Mouse (Mus musculus) liver, embryonic 15.5 days (tissue): ENCODE measurements around the gene Gls2. TPM values are rescaled to one million over a fixed set of nuclear protein-coding genes. Genes with fewer than 3 reads are reported as not detected.

ENCODE experiments used
- ATAC-seq: fragments of 200-750 bp; cut with Nextera tagmentation; 2 replicates; pipeline ENCODE4 v1.8.0; 2017; ENCODE audit warnings: moderate number of reproducible peaks, mild to moderate bottlenecking, moderate library complexity; ENCODE audit not compliant: insufficient read depth
- H3K27ac ChIP-seq: fragments of 300-500 bp; sonication (generic); replicated peaks from 2 replicates; pipeline ENCODE4 v1.5.1; 2015; ENCODE audit warnings: mild to moderate bottlenecking, inconsistent platforms
- H3K27me3 ChIP-seq: fragments of 300-500 bp; sonication (generic); 2 replicates; pipeline ENCODE4 v1.6.1; 2015; ENCODE audit warnings: mild to moderate bottlenecking, inconsistent platforms
- H3K36me3 ChIP-seq: fragments of 300-500 bp; sonication (generic); replicated peaks from 2 replicates; pipeline ENCODE4 v1.6.1; 2015; ENCODE audit warnings: moderate library complexity, mild to moderate bottlenecking, inconsistent platforms
- H3K4me1 ChIP-seq: fragments of 300-500 bp; sonication (generic); replicated peaks from 2 replicates; pipeline ENCODE4 v1.6.1; 2015; ENCODE audit warnings: inconsistent platforms
- H3K4me2 ChIP-seq: fragments of 300-500 bp; sonication (generic); 2 replicates; pipeline ENCODE4 v1.6.1; 2015; ENCODE audit warnings: moderate library complexity, mild to moderate bottlenecking, inconsistent platforms
- H3K4me3 ChIP-seq: fragments of 300-500 bp; sonication (generic); replicated peaks from 2 replicates; pipeline ENCODE4 v1.5.1; 2015; ENCODE audit warnings: mild to moderate bottlenecking, inconsistent platforms
- H3K9ac ChIP-seq: fragments of 300-500 bp; sonication (generic); 2 replicates; pipeline ENCODE4 v1.6.1; 2015; ENCODE audit warnings: moderate library complexity, mild to moderate bottlenecking, inconsistent platforms
- H3K9me3 ChIP-seq: fragments of 300-500 bp; sonication (generic); replicated peaks from 2 replicates; pipeline ENCODE4 v1.6.1; 2016; ENCODE audit warnings: inconsistent platforms
- WGBS: fragments of 180-500 bp; shearing (Covaris S2); methylation state at CpG from one replicate; pipeline ENCODE4 v1.1.7; 2015; ENCODE audit warnings: mixed read lengths; ENCODE audit not compliant: insufficient replicate concordance; 5-methylcytosine and 5-hydroxymethylcytosine counted together
- polyA plus RNA-seq: library from polyadenylated mRNA; unstranded; fragments of >200 nt; fragmentation: Nextera tagmentation; extraction: Ambion mirVana; gene quantifications from 2 replicates; pipeline ENCODE4 v1.2.1, GENCODE M21; 2015

Gene Gls2
- polyA plus RNA-seq, 1 experiment from 2014 or later, result 10.1 TPM

DNA sequence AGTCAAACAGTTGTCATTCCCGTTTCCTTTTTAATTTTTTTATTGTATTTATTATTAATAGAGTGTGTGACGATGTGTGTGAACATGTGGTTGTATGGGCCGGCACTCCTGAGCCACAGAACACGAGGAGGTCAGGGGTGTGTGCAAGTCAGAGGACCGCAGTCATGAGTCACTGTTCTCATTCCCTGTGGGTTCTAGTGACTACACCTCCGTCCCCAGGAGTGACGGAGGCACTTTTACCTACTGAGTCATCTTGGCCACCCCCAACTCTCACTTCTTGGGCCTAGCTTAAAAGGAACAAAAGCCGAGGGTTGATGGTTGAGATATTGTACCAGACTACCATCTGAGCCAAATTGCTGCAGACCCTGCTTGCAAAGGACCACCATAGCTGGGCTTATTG lies 62.1 kb downstream of the Gls2 start:
- peaks cover 13% of the 10 kb centered on the region for H3K4me1 ChIP-seq
- H3K36me3 ChIP-seq, result peaks cover 19% of the 10 kb centered on the region
- no peak for ATAC-seq
- 73% methylated on average over 8 of the region's 8 CpGs for WGBS
- H3K27me3 ChIP-seq, result no peaks in the 10 kb centered on the region
- no peaks in the 10 kb centered on the region for H3K9me3 ChIP-seq
- no peak overlapping the region for H3K4me3 ChIP-seq
- no peak overlapping the region for H3K9ac ChIP-seq
- H3K4me2 ChIP-seq, result no peak overlapping the region
- H3K27ac ChIP-seq, result no peak overlapping the region

DNA sequence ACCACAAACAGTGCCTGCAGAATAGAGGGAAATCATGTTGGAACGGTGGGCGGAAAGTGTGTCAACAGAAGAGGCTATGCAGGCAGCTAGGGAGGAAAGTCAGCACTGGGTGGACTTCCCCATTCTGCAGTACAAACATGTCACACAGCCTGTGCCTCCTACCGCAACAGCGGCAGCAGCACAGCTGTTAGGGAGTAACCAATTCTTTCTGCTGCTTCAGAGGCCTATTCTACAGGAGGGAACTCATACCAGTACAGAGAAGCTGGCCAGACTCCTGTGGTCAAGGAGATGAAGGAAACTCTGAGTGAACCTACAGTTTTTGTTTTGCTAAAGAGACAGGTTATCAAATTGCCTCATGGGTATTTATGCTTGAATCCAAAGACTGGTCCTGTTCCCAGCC lies 64.7 kb downstream of the Gls2 start:
- WGBS, result 13% methylated on average over 4 of the region's 4 CpGs
- H3K27me3 ChIP-seq, result no peaks in the 10 kb centered on the region
- peak overlapping the region; percentile 30; the same call in 1 of the 2 replicates for H3K27ac ChIP-seq

More for the DNA sequence above, 64.7 kb downstream of the Gls2 start:
- Histone ChIP-seq H3K36me3 (no peaks in the 10 kb centered on the region), H3K4me1 (peaks cover 11% of the 10 kb centered on the region), H3K4me3 (no peak overlapping the region), H3K4me2 (no peak overlapping the region), H3K9me3 (no peaks in the 10 kb centered on the region), H3K9ac (no peak overlapping the region)
- 0 out of 2 replicates have a peak, but pooled peaks have one; percentile 20 for ATAC-seq

Other genes starting within 250 kb of the Gls2 start
- 0.09 and 0.13 TPM in 2 replicates for gene Hsd17b6, start 186.8 kb upstream of the Gls2 start, polyA plus RNA-seq
- 66.9 and 69.3 TPM in 2 replicates for gene Prim1, start 179.3 kb upstream of the Gls2 start, polyA plus RNA-seq
- gene Naca, start 158.9 kb upstream of the Gls2 start, polyA plus RNA-seq, result 312 and 355 TPM in 2 replicates
- 188 and 217 TPM in 2 replicates for gene Ptges3, start 135.5 kb upstream of the Gls2 start, polyA plus RNA-seq
- gene Atp5b, start 111.2 kb upstream of the Gls2 start, polyA plus RNA-seq, result 1,834 and 1,894 TPM in 2 replicates
- gene Baz2a, start 102.9 kb upstream of the Gls2 start, polyA plus RNA-seq, result 6.8 and 7.0 TPM in 2 replicates
- gene Rbms2, start 14.2 kb upstream of the Gls2 start, polyA plus RNA-seq, result 6.7 and 6.9 TPM in 2 replicates
- gene Spryd4, start 17.4 kb downstream of the Gls2 start, polyA plus RNA-seq, result 26.2 and 29.0 TPM in 2 replicates
- gene Mip, start 31.4 kb downstream of the Gls2 start, polyA plus RNA-seq, result not detected in 2 replicates
- 24.4 and 26.2 TPM in 2 replicates for gene Timeless, start 37.6 kb downstream of the Gls2 start, polyA plus RNA-seq
- 1.1 and 1.3 TPM in 2 replicates for gene Apon, start 59.6 kb downstream of the Gls2 start, polyA plus RNA-seq
- 147 and 195 TPM in 2 replicates for gene Apof, start 74.2 kb downstream of the Gls2 start, polyA plus RNA-seq
- gene Stat2, start 76.1 kb downstream of the Gls2 start, polyA plus RNA-seq, result 6.8 and 8.4 TPM in 2 replicates
- gene Il23a, start 104.3 kb downstream of the Gls2 start, polyA plus RNA-seq, result not detected in 2 replicates
- gene Pan2, start 108.9 kb downstream of the Gls2 start, polyA plus RNA-seq, result 12.9 and 14.3 TPM in 2 replicates
- gene Cnpy2, start 128.0 kb downstream of the Gls2 start, polyA plus RNA-seq, result 85.8 and 90.0 TPM in 2 replicates
- 115 and 121 TPM in 2 replicates for gene Cs, start 143.3 kb downstream of the Gls2 start, polyA plus RNA-seq
- gene Coq10a, start 174.5 kb downstream of the Gls2 start, polyA plus RNA-seq, result 4.6 and 5.2 TPM in 2 replicates
- 4.9 and 5.6 TPM in 2 replicates for gene Ankrd52, start 182.7 kb downstream of the Gls2 start, polyA plus RNA-seq
- gene Slc39a5, start 206.8 kb downstream of the Gls2 start, polyA plus RNA-seq, result 69.9 and 90.8 TPM in 2 replicates
- 35.3 and 37.5 TPM in 2 replicates for gene Nabp2, start 217.0 kb downstream of the Gls2 start, polyA plus RNA-seq
- 8.5 and 9.6 TPM in 2 replicates for gene Rnf41, start 217.2 kb downstream of the Gls2 start, polyA plus RNA-seq